Mouse (Mus musculus) layer of hippocampus, postnatal 10 days (tissue): ENCODE data around the gene F930015N05Rik. TPM values are rescaled to one million over a fixed set of nuclear protein-coding genes. Genes with fewer than 3 reads are reported as not detected.
A peak's percentile ranks its signal among the peaks of the same experiment; 100 is the strongest.

ENCODE experiments used
- DNase-seq, 2 experiments: peaks; one replicate each; pipeline ENCODE4 v3.0.0; 2021; ENCODE audit warnings: low spot score in 2 of 2
- long read RNA-seq: library from polyadenylated mRNA; stranded (forward); transcript quantifications from one replicate; pipeline ENCODE4 v2.0.0, GENCODE M21; 2023
- total RNA-seq, 2 experiments: library from RNA; stranded (reverse); gene quantifications; 2 replicates each; pipeline ENCODE4 v1.2.3; 2021

Gene F930015N05Rik
- total RNA-seq = under 1 TPM in 1 of 2 experiments, not detected in 1; 0.32 TPM
- long read RNA-seq = 0 reads

- DNase-seq = no peak
Measured at GRCm38 (mm10) chr11:64436412-64436727, at the start of gene F930015N05Rik. TSS of gene F930015N05Rik (minus strand) at chr11:64436653.

- no peak for DNase-seq
Measured at GRCm38 (mm10) chr11:64481445-64481844, 45.0 kb upstream of the F930015N05Rik start.

GRCm38 (mm10) chr11:64473679-64474078 is 37.2 kb upstream of the F930015N05Rik start:
- no peak for DNase-seq

- no peak for DNase-seq
Measured at GRCm38 (mm10) chr11:64470689-64471088, 34.2 kb upstream of the F930015N05Rik start.

GRCm38 (mm10) chr11:64468737-64469136 is 32.3 kb upstream of the F930015N05Rik start:
- DNase-seq = no peak

- no peak for DNase-seq
Measured at GRCm38 (mm10) chr11:64461746-64462145, 25.3 kb upstream of the F930015N05Rik start.

- DNase-seq = no peak
Measured at GRCm38 (mm10) chr11:64448586-64449315, 12.3 kb upstream of the F930015N05Rik start.

- DNase-seq = no peak
Measured at GRCm38 (mm10) chr11:64445227-64445626, 8.8 kb upstream of the F930015N05Rik start.

GRCm38 (mm10) chr11:64442701-64443100 is 6.2 kb upstream of the F930015N05Rik start:
- no peak for DNase-seq

- DNase-seq = peak; percentile 22 to 46
Measured at GRCm38 (mm10) chr11:64442119-64442518, 5.7 kb upstream of the F930015N05Rik start.

GRCm38 (mm10) chr11:64438909-64439308 is 2.5 kb upstream of the F930015N05Rik start:
- DNase-seq = no peak

- DNase-seq = no peak
Measured at GRCm38 (mm10) chr11:64437721-64438120, 1.3 kb upstream of the F930015N05Rik start.

- no peak for DNase-seq
Measured at GRCm38 (mm10) chr11:64436791-64437298, 392 bp upstream of the F930015N05Rik start.

- DNase-seq = peak; percentile 14 to 31
Measured at GRCm38 (mm10) chr11:64435546-64436411, 674 bp downstream of the F930015N05Rik start.

- DNase-seq = peak in 1 of 2 experiments; percentile 15
Measured at GRCm38 (mm10) chr11:64434611-64435545, 1.6 kb downstream of the F930015N05Rik start, which contains the start of gene Hs3st3a1. TSS of gene Hs3st3a1 (plus strand) at chr11:64435332.

GRCm38 (mm10) chr11:64418969-64419368 is 17.5 kb downstream of the F930015N05Rik start:
- no peak for DNase-seq

GRCm38 (mm10) chr11:64400534-64401093 is 35.8 kb downstream of the F930015N05Rik start:
- no peak for DNase-seq

- DNase-seq = no peak
Measured at GRCm38 (mm10) chr11:64397612-64398011, 38.8 kb downstream of the F930015N05Rik start.

GRCm38 (mm10) chr11:64396949-64397348 is 39.5 kb downstream of the F930015N05Rik start:
- no peak for DNase-seq

GRCm38 (mm10) chr11:64396331-64396881 is 40.0 kb downstream of the F930015N05Rik start:
- peak; percentile 38 to 56 for DNase-seq
